Mouse (Mus musculus) neural tube, embryonic 11.5 days (tissue): ENCODE data around the gene Cdh18. TPM values are rescaled to one million over a fixed set of nuclear protein-coding genes. Genes with fewer than 3 reads are reported as not detected.

ENCODE experiments used
- ATAC-seq: fragments of 200-750 bp; cut with Nextera tagmentation; 2 replicates; pipeline ENCODE4 v1.8.0; 2017; ENCODE audit warnings: moderate number of reproducible peaks, mild to moderate bottlenecking, moderate TSS enrichment, moderate library complexity; ENCODE audit not compliant: insufficient read depth, low FRiP score, low TSS enrichment
- DNase-seq: peaks from one replicate; pipeline ENCODE4 v3.0.0-alpha.2; 2015; ENCODE audit warnings: low spot score
- H3K27ac ChIP-seq: fragments of 300-500 bp; sonication (generic); 2 replicates; pipeline ENCODE4 v1.5.1; 2014; ENCODE audit warnings: low read depth, mild to moderate bottlenecking, low read length
- H3K27me3 ChIP-seq: fragments of 300-500 bp; sonication (generic); 2 replicates; pipeline ENCODE4 v1.6.1; 2014; ENCODE audit warnings: mild to moderate bottlenecking, low read length, mixed read lengths; ENCODE audit not compliant: control insufficient read depth, insufficient read depth
- H3K36me3 ChIP-seq: fragments of 300-500 bp; sonication (generic); 2 replicates; pipeline ENCODE4 v1.6.1; 2014; ENCODE audit warnings: mild to moderate bottlenecking, low read length, moderate library complexity, mixed read lengths; ENCODE audit not compliant: control insufficient read depth, insufficient read depth
- H3K4me1 ChIP-seq: fragments of 300-500 bp; sonication (generic); 2 replicates; pipeline ENCODE4 v1.6.1; 2014; ENCODE audit warnings: low read length, mixed read lengths; ENCODE audit not compliant: control insufficient read depth, insufficient read depth
- H3K4me2 ChIP-seq: fragments of 300-500 bp; sonication (generic); 2 replicates; pipeline ENCODE4 v1.6.1; 2014; ENCODE audit warnings: low read depth, mild to moderate bottlenecking, moderate library complexity
- H3K4me3 ChIP-seq: fragments of 300-500 bp; sonication (generic); 2 replicates; pipeline ENCODE4 v1.5.1; 2014; ENCODE audit warnings: low read depth, low read length
- H3K9ac ChIP-seq: fragments of 300-500 bp; sonication (generic); 2 replicates; pipeline ENCODE4 v1.6.1; 2014; ENCODE audit warnings: mild to moderate bottlenecking, low read length
- H3K9me3 ChIP-seq: fragments of 300-500 bp; sonication (generic); 2 replicates; pipeline ENCODE4 v1.6.1; 2016; ENCODE audit warnings: low read length; ENCODE audit not compliant: control insufficient read depth
- WGBS: fragments of 180-500 bp; shearing (Covaris S2); extraction: QIAGEN DNeasy Blood & Tissue Kit; methylation state at CpG from one replicate; pipeline ENCODE4 v1.1.7; 2014; 5-methylcytosine and 5-hydroxymethylcytosine counted together
- polyA plus RNA-seq: library from polyadenylated mRNA; unstranded; fragments of >200 nt; fragmentation: Nextera tagmentation; extraction: Ambion mirVana; gene quantifications from 2 replicates; pipeline ENCODE4 v1.2.1, GENCODE M21; 2014

The Cdh18 gene
- polyA plus RNA-seq, 1 experiment from 2014 or later, result 0.99 TPM

GRCm38 (mm10) chr15:22984647-22985046, 435.8 kb downstream of the Cdh18 start:
- Histone ChIP-seq H3K36me3 (no peaks in the 10 kb centered on the region), H3K4me1 (no peaks in the 10 kb centered on the region), H3K4me3 (no peak overlapping the region), H3K27me3 (no peaks in the 10 kb centered on the region), H3K4me2 (no peak overlapping the region), H3K27ac (no peak overlapping the region), H3K9ac (no peak overlapping the region), H3K9me3 (no peaks in the 10 kb centered on the region)
- ATAC-seq (no peak), DNase-seq (no peak)
- WGBS, result 85% methylated on average over 5 of the region's 5 CpGs

GRCm38 (mm10) chr15:23016680-23017079, 467.9 kb downstream of the Cdh18 start:
- H3K36me3 ChIP-seq, result no peaks in the 10 kb centered on the region
- H3K9me3 ChIP-seq, result no peaks in the 10 kb centered on the region
- no peak overlapping the region for H3K27ac ChIP-seq
- H3K27me3 ChIP-seq, result no peaks in the 10 kb centered on the region
- no peak overlapping the region for H3K4me3 ChIP-seq
- DNase-seq (no peak), ATAC-seq (peak; percentile 55; the same call in 1 of the 2 replicates)
- H3K9ac ChIP-seq, result no peak overlapping the region
- no peaks in the 10 kb centered on the region for H3K4me1 ChIP-seq
- H3K4me2 ChIP-seq, result no peak overlapping the region
- 81% methylated on average over 5 of the region's 5 CpGs for WGBS

- WGBS, result 45% methylated on average over 2 of the region's 2 CpGs
- DNase-seq (no peak), ATAC-seq (no peak)
- H3K9ac ChIP-seq, result no peak overlapping the region
- no peaks in the 10 kb centered on the region for H3K4me1 ChIP-seq
- H3K27ac ChIP-seq, result no peak overlapping the region
- no peak overlapping the region for H3K4me3 ChIP-seq
- no peaks in the 10 kb centered on the region for H3K36me3 ChIP-seq
- H3K27me3 ChIP-seq, result no peaks in the 10 kb centered on the region
- H3K9me3 ChIP-seq, result no peaks in the 10 kb centered on the region
- no peak overlapping the region for H3K4me2 ChIP-seq
These were observed 472.3 kb downstream of the Cdh18 start for GRCm38 (mm10) chr15:23021151-23021550.

GRCm38 (mm10) chr15:23022635-23023034, 473.8 kb downstream of the Cdh18 start:
- Histone ChIP-seq H3K36me3 (no peaks in the 10 kb centered on the region), H3K4me3 (no peak overlapping the region), H3K27ac (no peak overlapping the region), H3K4me2 (no peak overlapping the region), H3K9me3 (no peaks in the 10 kb centered on the region), H3K9ac (no peak overlapping the region), H3K27me3 (no peaks in the 10 kb centered on the region), H3K4me1 (no peaks in the 10 kb centered on the region)
- DNase-seq (no peak), ATAC-seq (no peak)

- WGBS, result 4% methylated on average over 14 of the region's 14 CpGs
- peak; percentile 71 for ATAC-seq
- Histone ChIP-seq H3K9ac (peak overlapping the region; percentile 15; the same call in 1 of the 2 replicates), H3K36me3 (no peaks in the 10 kb centered on the region), H3K27ac (0 out of 2 replicates have a peak overlapping the region, but pooled peaks have one; percentile 5), H3K9me3 (no peaks in the 10 kb centered on the region), H3K27me3 (no peaks in the 10 kb centered on the region), H3K4me2 (peak overlapping the region; percentile 65), H3K4me3 (peak overlapping the region; percentile 40), H3K4me1 (no peaks in the 10 kb centered on the region)
- peak; percentile 19 for DNase-seq
These were observed 486.9 kb downstream of the Cdh18 start for GRCm38 (mm10) chr15:23035551-23036207.

GRCm38 (mm10) chr15:23036208-23037065, 487.6 kb downstream of the Cdh18 start:
- H3K27me3 ChIP-seq, result no peaks in the 10 kb centered on the region
- H3K4me2 ChIP-seq, result peak overlapping the region; percentile 65
- H3K9me3 ChIP-seq, result no peaks in the 10 kb centered on the region
- peak overlapping the region; percentile 35 for H3K9ac ChIP-seq
- ATAC-seq, result peak; percentile 98
- H3K4me3 ChIP-seq, result peak overlapping the region; percentile 40
- peak; percentile 85 for DNase-seq
- no peaks in the 10 kb centered on the region for H3K36me3 ChIP-seq
- H3K4me1 ChIP-seq, result no peaks in the 10 kb centered on the region
- 8% methylated on average over 23 of the region's 23 CpGs for WGBS
- 0 out of 2 replicates have a peak overlapping the region, but pooled peaks have one; percentile 5 for H3K27ac ChIP-seq

GRCm38 (mm10) chr15:23037561-23037960, 488.7 kb downstream of the Cdh18 start:
- no peak overlapping the region for H3K4me2 ChIP-seq

GRCm38 (mm10) chr15:23046127-23046785, 497.4 kb downstream of the Cdh18 start:
- WGBS, result 84% methylated on average over 4 of the region's 4 CpGs
- Histone ChIP-seq H3K9me3 (no peaks in the 10 kb centered on the region), H3K27ac (no peak overlapping the region), H3K4me2 (no peak overlapping the region), H3K4me3 (no peak overlapping the region), H3K9ac (no peak overlapping the region), H3K27me3 (no peaks in the 10 kb centered on the region), H3K36me3 (no peaks in the 10 kb centered on the region), H3K4me1 (no peaks in the 10 kb centered on the region)
- ATAC-seq (no peak), DNase-seq (no peak)

More at GRCm38 (mm10) chr15:23037561-23037960, 488.7 kb downstream of the Cdh18 start:
- no peak for ATAC-seq
- Histone ChIP-seq H3K4me3 (no peak overlapping the region), H3K9ac (no peak overlapping the region), H3K36me3 (no peaks in the 10 kb centered on the region), H3K27ac (no peak overlapping the region), H3K9me3 (no peaks in the 10 kb centered on the region), H3K4me1 (no peaks in the 10 kb centered on the region), H3K27me3 (no peaks in the 10 kb centered on the region)
- no peak for DNase-seq
